Mouse (Mus musculus): Measurements from ENCODE around the gene Slc27a5. TPM values are rescaled to one million over a fixed set of nuclear protein-coding genes. Genes with fewer than 3 reads are reported as not detected.
A peak's percentile ranks its signal among the peaks of the same experiment; 100 is the strongest.

Gene Slc27a5
- total RNA-seq (2012; rRNA removed) (0.04 TPM in 1 of 2 replicates, not detected in the other), total RNA-seq (2014; rRNA removed) (not detected in 2 replicates), polyA plus RNA-seq (2012; ENCODE audit: insufficient read length, low read depth) (not detected in 2 replicates)

- Histone ChIP-seq H3K27me3 (replicated peaks) (no peaks in the 10 kb centered on the region), H3K4me3 (replicated peaks in 1 of 3; ENCODE audit: low read depth in 2 of 3, low read length in 2 of 3, poor library complexity in 1 of 3) (no peak within 1 kb of the TSS), H3K27ac (ENCODE audit: insufficient read depth, low read depth) (no peak within 1 kb of the TSS), H3K9ac (ENCODE audit: insufficient read depth, low read depth) (no peak within 1 kb of the TSS), H3K36me3 (replicated peaks in 1 of 2; ENCODE audit: control insufficient read depth in 1 of 2, insufficient read depth in 1 of 2, low read length in 1 of 2) (no peaks in the 10 kb centered on the region), H3K9me3 (replicated peaks; ENCODE audit: low read length) (no peaks in the 10 kb centered on the region), H3K4me2 (ENCODE audit: insufficient read depth, low read depth, poor library complexity, severe bottlenecking) (no peak within 1 kb of the TSS), H3K4me1 (ENCODE audit: control insufficient read depth in 1 of 2, insufficient read depth in 2 of 2) (0 out of 4 replicates have a peak, but pooled peaks cover 0 to 3% of the 10 kb centered on the region in 2 experiments), H3K79me2 (replicated peaks; ENCODE audit: control insufficient read depth, extremely low read depth, insufficient read depth, poor library complexity, severe bottlenecking) (no peaks in the 10 kb centered on the region)
- in situ Hi-C loops (cut with MboI; ENCODE audit: low pct_ligation_motif_present, low pct_unique_long_range_greater_than_20kb, low sequenced_read_pairs) (no loop called here), dilution Hi-C loops (cut with MboI; ENCODE audit: extremely low pct_ligation_motif_present, extremely low pct_unique_long_range_greater_than_20kb, low sequenced_read_pairs) (no loop called here)
- DNase-seq (ENCODE audit: extremely low read depth): no peak
- no peak for TF ChIP-seq CTCF (conservative IDR thresholded peaks at IDR 0.05 in 1 of 2, IDR thresholded peaks at IDR 0.05 in 1 of 2; ENCODE audit: low read depth in 2 of 2, low read length in 2 of 2)
- TF ChIP-seq EP300 (IDR thresholded peaks at IDR 0.05; ENCODE audit: low read length): no peak
Measured at GRCm38 (mm10) chr7:12998053-12998452, at the start of gene Slc27a5. Gene Slc27a5, minus strand, starts transcription at chr7:12998192.

- TF ChIP-seq ZMIZ1 (IDR thresholded peaks at IDR 0.05; ENCODE audit: low read depth, low read length) (no peak), ZNF384 (IDR thresholded peaks at IDR 0.05; ENCODE audit: low read depth, low read length) (no peak), CTCF (conservative IDR thresholded peaks at IDR 0.05 in 1 of 2, IDR thresholded peaks at IDR 0.05 in 1 of 2; ENCODE audit: low read depth in 2 of 2, low read length in 2 of 2) (peak; percentile 72 to 97), E2F4 (IDR thresholded peaks at IDR 0.05; ENCODE audit: insufficient replicate concordance, low read depth, low read length) (no peak), TCF12 (IDR thresholded peaks at IDR 0.05; ENCODE audit: low read depth, low read length) (no peak), RAD21 (IDR thresholded peaks at IDR 0.05; ENCODE audit: low read depth, low read length) (peak; percentile 99), MXI1 (IDR thresholded peaks at IDR 0.05; ENCODE audit: low read depth, low read length) (no peak), JUND (conservative IDR thresholded peaks at IDR 0.05; ENCODE audit: low read depth, low read length) (0 out of 2 replicates have a peak, but pooled peaks have one; percentile 28), MAX (IDR thresholded peaks at IDR 0.05; ENCODE audit: low read length) (no peak; the same call in 1 of the 2 replicates), ZC3H11A (IDR thresholded peaks at IDR 0.05; ENCODE audit: low read depth, low read length) (peak; percentile 48), HCFC1 (IDR thresholded peaks at IDR 0.05; ENCODE audit: low read depth, low read length) (no peak), TBP (conservative IDR thresholded peaks at IDR 0.05; ENCODE audit: low read depth, low read length) (no peak), UBTF (IDR thresholded peaks at IDR 0.05; ENCODE audit: low read depth, low read length) (no peak), MYC (IDR thresholded peaks at IDR 0.05; ENCODE audit: low read depth, low read length) (peak; percentile 61; the same call in 1 of the 2 replicates), PAX5 (IDR thresholded peaks at IDR 0.05; ENCODE audit: low read length) (no peak), ELF1 (IDR thresholded peaks at IDR 0.05; ENCODE audit: low read depth, low read length) (peak; percentile 44; the same call in 1 of the 2 replicates), BHLHE40 (IDR thresholded peaks at IDR 0.05; ENCODE audit: low read depth, low read length) (no peak), POLR2A (IDR thresholded peaks at IDR 0.05; ENCODE audit: low read depth, low read length) (no peak), ETS1 (conservative IDR thresholded peaks at IDR 0.05; ENCODE audit: low read depth, low read length) (no peak), SMC3 (IDR thresholded peaks at IDR 0.05; ENCODE audit: low read depth, low read length) (peak; percentile 91), GABPA (IDR thresholded peaks at IDR 0.05; ENCODE audit: insufficient replicate concordance, low read depth, low read length) (no peak), MAZ (IDR thresholded peaks at IDR 0.05; ENCODE audit: low read depth, low read length) (no peak), JUN (IDR thresholded peaks at IDR 0.05; ENCODE audit: insufficient read depth, low read depth, low read length) (no peak)
- Histone ChIP-seq H3K27ac (ENCODE audit: insufficient read depth, low read depth) (no peak overlapping the region), H3K27me3 (replicated peaks) (peaks cover 8% of the 10 kb centered on the region), H3K36me3 (replicated peaks in 1 of 2; ENCODE audit: control insufficient read depth in 1 of 2, insufficient read depth in 1 of 2, low read length in 1 of 2) (peaks cover 0 to 18% of the 10 kb centered on the region in 2 experiments), H3K79me2 (replicated peaks; ENCODE audit: control insufficient read depth, extremely low read depth, insufficient read depth, poor library complexity, severe bottlenecking) (no peaks in the 10 kb centered on the region), H3K4me2 (ENCODE audit: insufficient read depth, low read depth, poor library complexity, severe bottlenecking) (peak overlapping the region; percentile 51), H3K9me3 (replicated peaks; ENCODE audit: low read length) (peaks cover 10% of the 10 kb centered on the region), H3K4me1 (ENCODE audit: control insufficient read depth in 1 of 2, insufficient read depth in 2 of 2) (peaks cover 0 to 2% of the 10 kb centered on the region in 2 experiments; a peak in 1 of 4 replicates), H3K4me3 (replicated peaks in 1 of 3; ENCODE audit: low read depth in 2 of 3, low read length in 2 of 3, poor library complexity in 1 of 3) (no peak overlapping the region), H3K9ac (ENCODE audit: insufficient read depth, low read depth) (no peak overlapping the region)
- dilution Hi-C loops (cut with MboI; ENCODE audit: extremely low pct_ligation_motif_present, extremely low pct_unique_long_range_greater_than_20kb, low sequenced_read_pairs) (no loop called here), in situ Hi-C loops (cut with MboI; ENCODE audit: low pct_ligation_motif_present, low pct_unique_long_range_greater_than_20kb, low sequenced_read_pairs) (loop anchor here (10.0 kb wide), 1 partner anchor 121 kb away; the partner anchor contains the start of genes Rnf225 and Rps5)
- DNase-seq (ENCODE audit: extremely low read depth): peak; percentile 79
Measured at GRCm38 (mm10) chr7:13046084-13046483, 48.1 kb upstream of the Slc27a5 start.
